In the genomic region with DNA sequence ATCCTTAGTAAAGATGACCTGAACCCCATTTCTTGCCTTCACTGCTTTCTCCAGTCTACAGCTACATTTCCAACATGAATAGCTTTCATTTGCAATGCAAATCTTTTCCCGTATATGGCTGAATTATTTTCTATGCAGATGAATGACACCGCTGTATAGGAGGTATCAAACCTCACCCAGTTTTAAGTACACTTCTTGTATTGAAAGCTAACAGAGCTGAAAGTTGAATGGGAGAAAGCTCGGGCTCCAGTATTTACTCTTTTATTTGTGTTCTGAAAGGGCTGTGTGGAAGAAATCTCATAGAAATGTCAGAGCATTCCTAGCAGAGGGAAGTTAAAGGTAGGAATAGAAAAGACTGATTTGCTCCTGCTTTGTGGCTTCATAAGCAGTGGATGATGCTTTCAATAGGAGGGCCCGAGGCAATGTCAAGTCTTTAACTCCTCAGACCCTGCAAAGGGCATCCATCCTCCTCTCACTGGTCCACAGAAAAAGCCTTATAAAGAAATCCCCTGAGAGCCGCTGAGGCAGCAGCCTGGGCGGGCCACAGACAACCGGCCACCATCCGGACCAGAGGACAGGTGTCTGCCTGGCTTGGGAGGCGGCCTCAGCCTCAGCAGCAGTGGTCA, we compare ENCODE assay signal across 21 mouse cellular contexts.
DNase-seq lines count a peak whose midpoint lies in the region; ATAC-seq and TF ChIP-seq lines count a peak whose summit lies in the region.
"Had no signal": no experiment of that assay in that cellular context is flagged by ENCODE, and none has a peak within 500 bp of the region (broad histone marks: within the 10 kb centered on the region; RNA-seq: fewer than 3 reads in every experiment).

No protein-coding gene starts in this region.

- no peak overlapping the region for H3K4me2 ChIP-seq in limb, embryonic 11.5 days (ENCODE audit: low read depth, severe bottlenecking)
- no peak overlapping the region for H3K4me2 ChIP-seq in forebrain, embryonic 11.5 days (ENCODE audit: low read depth, low read length, severe bottlenecking)
- H3K4me2 ChIP-seq in forebrain, embryonic 13.5 days = peak overlapping the region; percentile 23; the same call in 1 of the 2 replicates
- peak overlapping the region; percentile 26; the same call in 1 of the 2 replicates for H3K4me2 ChIP-seq in midbrain, embryonic 13.5 days (replicated peaks)
- H3K4me2 ChIP-seq: limb, embryonic 12.5 days; liver, embryonic 13.5 days; lung, embryonic 14.5 days had no signal

- no peak overlapping the region for H3K4me3 ChIP-seq in limb, embryonic 11.5 days (ENCODE audit: low read depth, low read length)
- no peak overlapping the region for H3K4me3 ChIP-seq in limb, embryonic 10.5 days
- no peak overlapping the region for H3K4me3 ChIP-seq in forebrain, embryonic 11.5 days (ENCODE audit: low read depth, low read length)
- H3K4me3 ChIP-seq in forebrain, embryonic 13.5 days = no peak overlapping the region
- no peak overlapping the region for H3K4me3 ChIP-seq in midbrain, embryonic 13.5 days (replicated peaks)
- H3K4me3 ChIP-seq in layer of hippocampus, adult 2 months = no peak overlapping the region
- H3K4me3 ChIP-seq: heart, embryonic 10.5 days; limb, embryonic 12.5 days; liver, embryonic 13.5 days; myocyte had no signal

- DNase-seq in limb, embryonic 11.5 days (ENCODE audit: low spot score) = peak; percentile 11
- no peak for DNase-seq in limb, embryonic 10.5 days (ENCODE audit: low spot score)
- no peak for DNase-seq in forebrain, embryonic 11.5 days (ENCODE audit: low spot score)
- no peak for DNase-seq in layer of hippocampus, adult 2 months (ENCODE audit: low spot score in 2 of 2)
- DNase-seq in cerebellum, postnatal 36 days = no peak
- DNase-seq: adrenal gland, adult 2 months; cerebellum, adult 18-20 months; cerebellum, postnatal 14 days; heart, postnatal 4 days; kidney, adult 18-20 months; kidney, postnatal 4 days; liver, embryonic 13.5 days; lung, embryonic 14.5 days; thymus, adult 18-20 months; thymus, postnatal 36 days had no signal

- H3K27me3 ChIP-seq in limb, embryonic 11.5 days (ENCODE audit: control insufficient read depth, insufficient read depth, low read length) = no peaks in the 10 kb centered on the region
- H3K27me3 ChIP-seq in limb, embryonic 10.5 days (ENCODE audit: low read depth, poor library complexity, severe bottlenecking) = no peaks in the 10 kb centered on the region
- H3K27me3 ChIP-seq in forebrain, embryonic 11.5 days (ENCODE audit: control insufficient read depth, insufficient read depth, low read length) = no peaks in the 10 kb centered on the region
- H3K27me3 ChIP-seq in forebrain, embryonic 13.5 days = no peaks in the 10 kb centered on the region
- H3K27me3 ChIP-seq in midbrain, embryonic 13.5 days = no peaks in the 10 kb centered on the region
- H3K27me3 ChIP-seq: limb, embryonic 12.5 days; liver, embryonic 13.5 days had no signal

- no peak overlapping the region for H3K9ac ChIP-seq in limb, embryonic 11.5 days (ENCODE audit: low read length)
- no peak overlapping the region for H3K9ac ChIP-seq in forebrain, embryonic 11.5 days (ENCODE audit: low read length)
- H3K9ac ChIP-seq in forebrain, embryonic 13.5 days = no peak overlapping the region
- no peak overlapping the region for H3K9ac ChIP-seq in midbrain, embryonic 13.5 days (replicated peaks)
- H3K9ac ChIP-seq: limb, embryonic 12.5 days; liver, embryonic 13.5 days; lung, embryonic 14.5 days had no signal

- no peak for ATAC-seq in limb, embryonic 11.5 days (ENCODE audit: insufficient number of reproducible peaks, low FRiP score, low TSS enrichment, low read depth)
- ATAC-seq in forebrain, embryonic 11.5 days (replicated peaks; ENCODE audit: low FRiP score) = peak; percentile 89
- peak; percentile 82 for ATAC-seq in forebrain, embryonic 13.5 days
- no peak for ATAC-seq in midbrain, embryonic 13.5 days
- ATAC-seq: inflammation-experienced regulatory T-cells, adult 6 months had no signal

- TF ChIP-seq CTCF in layer of hippocampus, adult 2 months (conservative IDR thresholded peaks at IDR 0.05) = no peak

- no peaks in the 10 kb centered on the region for H3K36me3 ChIP-seq in limb, embryonic 11.5 days (ENCODE audit: control insufficient read depth, insufficient read depth, low read length)
- no peaks in the 10 kb centered on the region for H3K36me3 ChIP-seq in limb, embryonic 10.5 days
- H3K36me3 ChIP-seq in forebrain, embryonic 11.5 days (ENCODE audit: control insufficient read depth, insufficient read depth, low read length) = no peaks in the 10 kb centered on the region
- H3K36me3 ChIP-seq in forebrain, embryonic 13.5 days (ENCODE audit: poor library complexity, severe bottlenecking) = no peaks in the 10 kb centered on the region
- no peaks in the 10 kb centered on the region for H3K36me3 ChIP-seq in midbrain, embryonic 13.5 days
- H3K36me3 ChIP-seq: heart, embryonic 10.5 days; limb, embryonic 12.5 days; liver, embryonic 13.5 days had no signal

- no peak overlapping the region for H3K27ac ChIP-seq in limb, embryonic 11.5 days (replicated peaks; ENCODE audit: low read depth, low read length)
- H3K27ac ChIP-seq in limb, embryonic 10.5 days = no peak overlapping the region
- H3K27ac ChIP-seq in forebrain, embryonic 11.5 days (ENCODE audit: low read depth, low read length) = peak overlapping the region; percentile 27; the same call in 1 of the 2 replicates
- H3K27ac ChIP-seq in forebrain, embryonic 13.5 days = peak overlapping the region; percentile 60; the same call in 1 of the 2 replicates
- no peak overlapping the region for H3K27ac ChIP-seq in midbrain, embryonic 13.5 days
- H3K27ac ChIP-seq in layer of hippocampus, adult 2 months = no peak overlapping the region
- H3K27ac ChIP-seq: heart, embryonic 10.5 days; limb, embryonic 12.5 days; liver, embryonic 13.5 days had no signal

- H3K4me1 ChIP-seq in limb, embryonic 11.5 days (ENCODE audit: control insufficient read depth, insufficient read depth, low read length) = no peaks in the 10 kb centered on the region
- H3K4me1 ChIP-seq in limb, embryonic 10.5 days = no peaks in the 10 kb centered on the region
- H3K4me1 ChIP-seq in forebrain, embryonic 11.5 days (replicated peaks; ENCODE audit: control insufficient read depth, insufficient read depth, low read length) = no peaks in the 10 kb centered on the region
- peaks cover 6% of the 10 kb centered on the region for H3K4me1 ChIP-seq in forebrain, embryonic 13.5 days
- peaks cover 6% of the 10 kb centered on the region; the same call in 1 of the 2 replicates for H3K4me1 ChIP-seq in midbrain, embryonic 13.5 days (replicated peaks)
- H3K4me1 ChIP-seq: heart, embryonic 10.5 days; limb, embryonic 12.5 days; liver, embryonic 13.5 days had no signal

- 89% methylated on average over 8 of the region's 9 CpGs for WGBS in limb, embryonic 11.5 days
- WGBS in limb, embryonic 10.5 days = 93% methylated on average over 9 of the region's 9 CpGs
- WGBS in forebrain, embryonic 11.5 days = 45% methylated on average over 9 of the region's 9 CpGs
- 21% methylated on average over 9 of the region's 9 CpGs for WGBS in forebrain, embryonic 13.5 days
- 28% methylated on average over 9 of the region's 9 CpGs for WGBS in midbrain, embryonic 13.5 days

- no peaks in the 10 kb centered on the region for H3K9me3 ChIP-seq in limb, embryonic 11.5 days (ENCODE audit: control insufficient read depth, low read length)
- H3K9me3 ChIP-seq in limb, embryonic 10.5 days (replicated peaks) = no peaks in the 10 kb centered on the region
- H3K9me3 ChIP-seq in forebrain, embryonic 11.5 days (ENCODE audit: control insufficient read depth, low read length) = no peaks in the 10 kb centered on the region
- H3K9me3 ChIP-seq in forebrain, embryonic 13.5 days (replicated peaks) = no peaks in the 10 kb centered on the region
- no peaks in the 10 kb centered on the region for H3K9me3 ChIP-seq in midbrain, embryonic 13.5 days
- H3K9me3 ChIP-seq: heart, embryonic 10.5 days; limb, embryonic 12.5 days; liver, embryonic 13.5 days had no signal

Comparison
In these comparisons a context has a peak if more than half of its experiments do, and no peak if none do; other contexts are left out.
1. H3K4me2 ChIP-seq: peak in forebrain, embryonic 13.5 days (single experiment) and midbrain, embryonic 13.5 days (single experiment); none in limb, embryonic 11.5 days (single experiment) and forebrain, embryonic 11.5 days (single experiment).
2. ATAC-seq: peak in forebrain, embryonic 11.5 days (single experiment) and forebrain, embryonic 13.5 days (single experiment); none in limb, embryonic 11.5 days (single experiment) and midbrain, embryonic 13.5 days (single experiment).
3. H3K27ac ChIP-seq: peak in forebrain, embryonic 11.5 days (single experiment) and forebrain, embryonic 13.5 days (single experiment); none in limb, embryonic 11.5 days (single experiment), limb, embryonic 10.5 days (single experiment), midbrain, embryonic 13.5 days (single experiment) and layer of hippocampus, adult 2 months (single experiment).